Mouse (Mus musculus): ENCODE results near the gene Zfp566.
"Not testable (repeated sequence)": the region's sequence is repeated elsewhere in the genome, so short reads cannot be mapped to it uniquely, and the experiment has no call there.

Gene Zfp566

GRCm38 (mm10) chr7:30090092-30090969, at the start of gene Zfp566, which contains the start of gene Gm26920:
Zfp566 (minus strand) TSS chr7:30090527.
Gm26920 (minus strand) TSS chr7:30090410.
- DNase-seq (ENCODE audit: low spot score), result peak; percentile 100

GRCm38 (mm10) chr7:30136826-30137225, 46.5 kb upstream of the Zfp566 start:
- no peak for DNase-seq (ENCODE audit: low spot score)

GRCm38 (mm10) chr7:30132396-30132795, 42.1 kb upstream of the Zfp566 start:
- DNase-seq (ENCODE audit: low spot score), result no peak

GRCm38 (mm10) chr7:30129900-30130299, 39.6 kb upstream of the Zfp566 start:
- no peak for DNase-seq (ENCODE audit: low spot score)

- DNase-seq (ENCODE audit: low spot score), result peak; percentile 65
Measured at GRCm38 (mm10) chr7:30122188-30122530, 31.8 kb upstream of the Zfp566 start.

GRCm38 (mm10) chr7:30121308-30122187, 31.2 kb upstream of the Zfp566 start, which contains the start of gene Zfp382:
Zfp382 (plus strand) TSS chr7:30121942.
- peak; percentile 95 for DNase-seq (ENCODE audit: low spot score)

- not testable (repeated sequence) for DNase-seq (ENCODE audit: low spot score)
Measured at GRCm38 (mm10) chr7:30117935-30118334, 27.6 kb upstream of the Zfp566 start.

GRCm38 (mm10) chr7:30116076-30116475, 25.7 kb upstream of the Zfp566 start:
- no peak for DNase-seq (ENCODE audit: low spot score)

GRCm38 (mm10) chr7:30099297-30099696, 9.0 kb upstream of the Zfp566 start:
- no peak for DNase-seq (ENCODE audit: low spot score)

GRCm38 (mm10) chr7:30095551-30096125, 5.3 kb upstream of the Zfp566 start:
- DNase-seq (ENCODE audit: low spot score), result peak; percentile 57

GRCm38 (mm10) chr7:30094646-30095429, 4.5 kb upstream of the Zfp566 start, which contains the start of gene Zfp260:
Zfp260 (plus strand) TSS chr7:30094777.
- peak; percentile 98 for DNase-seq (ENCODE audit: low spot score)

- no peak for DNase-seq (ENCODE audit: low spot score)
Measured at GRCm38 (mm10) chr7:30093918-30094415, 3.6 kb upstream of the Zfp566 start.

GRCm38 (mm10) chr7:30092666-30093065, 2.3 kb upstream of the Zfp566 start:
- DNase-seq (ENCODE audit: low spot score), result no peak

GRCm38 (mm10) chr7:30090970-30091585, 751 bp upstream of the Zfp566 start:
- DNase-seq (ENCODE audit: low spot score), result peak; percentile 82

- DNase-seq (ENCODE audit: low spot score), result peak; percentile 21
Measured at GRCm38 (mm10) chr7:30089405-30089804, 922 bp downstream of the Zfp566 start.

- no peak for DNase-seq (ENCODE audit: low spot score)
Measured at GRCm38 (mm10) chr7:30086524-30086923, 3.8 kb downstream of the Zfp566 start.

- peak; percentile 92 for DNase-seq (ENCODE audit: low spot score)
Measured at GRCm38 (mm10) chr7:30072146-30073028, 17.9 kb downstream of the Zfp566 start, which contains the start of gene Zfp82. Zfp82 (minus strand) TSS chr7:30072900.

GRCm38 (mm10) chr7:30064622-30065021, 25.7 kb downstream of the Zfp566 start:
- DNase-seq (ENCODE audit: low spot score), result no peak

- peak; percentile 42 for DNase-seq (ENCODE audit: low spot score)
Measured at GRCm38 (mm10) chr7:30062478-30062877, 27.8 kb downstream of the Zfp566 start.

- no peak for DNase-seq (ENCODE audit: low spot score)
Measured at GRCm38 (mm10) chr7:30060341-30060740, 30.0 kb downstream of the Zfp566 start.

Measured in embryo, embryonic 10.5 days (tissue).